Mouse (Mus musculus) thymus, postnatal 0 days (tissue): ENCODE measurements around the gene Otof. TPM values are rescaled to one million over a fixed set of nuclear protein-coding genes. Genes with fewer than 3 reads are reported as not detected.
A peak's percentile ranks its signal among the peaks of the same experiment; 100 is the strongest.

ENCODE experiments used
- DNase-seq: peaks from one replicate; pipeline ENCODE4 v3.0.0-alpha.2; 2015; ENCODE audit warnings: low spot score
- polyA plus RNA-seq: library from polyadenylated mRNA; unstranded; fragments of >200 nt; fragmentation: Nextera tagmentation; extraction: Ambion mirVana; gene quantifications from 2 replicates; pipeline ENCODE4 v1.2.1, GENCODE M21; 2015

The Otof gene
- polyA plus RNA-seq = 0.16 and 0.17 TPM in 2 replicates

GRCm38 (mm10) chr5:30461821-30462220, at the start of gene Otof:
Otof (minus strand) TSS chr5:30461932.
- no peak for DNase-seq

- DNase-seq = no peak
These were observed 35.6 kb upstream of the Otof start for GRCm38 (mm10) chr5:30497299-30497698.

GRCm38 (mm10) chr5:30496821-30497220, 35.1 kb upstream of the Otof start:
- no peak for DNase-seq

- DNase-seq = no peak
These were observed 33.6 kb upstream of the Otof start for GRCm38 (mm10) chr5:30495288-30495687.

- no peak for DNase-seq
These were observed 32.9 kb upstream of the Otof start for GRCm38 (mm10) chr5:30494606-30495005.

GRCm38 (mm10) chr5:30493723-30494122, 32.0 kb upstream of the Otof start:
- no peak for DNase-seq

GRCm38 (mm10) chr5:30490845-30491244, 29.1 kb upstream of the Otof start:
- no peak for DNase-seq

- DNase-seq = no peak
These were observed 28.5 kb upstream of the Otof start for GRCm38 (mm10) chr5:30490215-30490614.

GRCm38 (mm10) chr5:30485136-30485535, 23.4 kb upstream of the Otof start:
- DNase-seq = no peak

- no peak for DNase-seq
These were observed 22.9 kb upstream of the Otof start for GRCm38 (mm10) chr5:30484591-30484990.

GRCm38 (mm10) chr5:30483533-30483932, 21.8 kb upstream of the Otof start:
- no peak for DNase-seq

GRCm38 (mm10) chr5:30482319-30482718, 20.6 kb upstream of the Otof start:
- peak; percentile 68 for DNase-seq

GRCm38 (mm10) chr5:30476534-30476933, 14.8 kb upstream of the Otof start:
- peak; percentile 47 for DNase-seq

GRCm38 (mm10) chr5:30472148-30472547, 10.4 kb upstream of the Otof start:
- DNase-seq = no peak

- DNase-seq = no peak
These were observed 8.7 kb upstream of the Otof start for GRCm38 (mm10) chr5:30470454-30470853.

GRCm38 (mm10) chr5:30466315-30466714, 4.6 kb upstream of the Otof start:
- DNase-seq = no peak

GRCm38 (mm10) chr5:30465861-30466260, 4.1 kb upstream of the Otof start, which contains the start of gene 1700001C02Rik:
1700001C02Rik (plus strand) TSS chr5:30466047.
- no peak for DNase-seq

GRCm38 (mm10) chr5:30460155-30460554, 1.6 kb downstream of the Otof start:
- no peak for DNase-seq

- no peak for DNase-seq
These were observed 5.7 kb downstream of the Otof start for GRCm38 (mm10) chr5:30456056-30456455.

- DNase-seq = no peak
These were observed 17.3 kb downstream of the Otof start for GRCm38 (mm10) chr5:30444327-30444895.

- DNase-seq = no peak
These were observed 19.5 kb downstream of the Otof start for GRCm38 (mm10) chr5:30442196-30442595.

GRCm38 (mm10) chr5:30440308-30440906, 21.3 kb downstream of the Otof start:
- no peak for DNase-seq

GRCm38 (mm10) chr5:30438931-30439330, 22.8 kb downstream of the Otof start:
- no peak for DNase-seq
